Mouse (Mus musculus): ENCODE data around the gene Smpd4.

DNA sequence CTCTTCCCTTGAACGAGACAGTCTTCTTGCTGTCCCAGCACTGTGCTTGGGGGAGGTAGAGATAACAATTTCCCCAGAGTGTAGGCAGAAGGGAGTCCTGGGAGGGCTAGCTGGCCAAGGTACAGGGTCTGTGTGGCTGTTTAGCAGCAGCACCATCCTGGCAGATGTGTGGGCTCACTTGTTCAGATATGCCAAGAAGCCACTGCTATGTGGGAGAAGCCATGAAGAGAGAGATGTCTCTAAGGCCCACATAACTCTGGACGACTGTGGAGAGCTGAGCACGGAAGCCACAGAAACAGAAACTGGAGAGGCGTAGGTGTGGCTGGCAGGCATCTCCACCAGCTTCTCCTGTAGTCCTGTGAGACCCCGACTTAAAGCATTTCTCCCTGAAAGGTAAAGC lies 13.5 kb upstream of the Smpd4 start:
- TF ChIP-seq POLR2A (IDR thresholded peaks at IDR 0.05; ENCODE audit: low read depth, low read length) (no peak), CTCF (IDR thresholded peaks at IDR 0.05; ENCODE audit: extremely low read depth, insufficient read depth, insufficient read length, insufficient replicate concordance) (no peak)
